Mouse (Mus musculus): ENCODE results near the gene Fgfr2.

Fgfr2 gene

DNA sequence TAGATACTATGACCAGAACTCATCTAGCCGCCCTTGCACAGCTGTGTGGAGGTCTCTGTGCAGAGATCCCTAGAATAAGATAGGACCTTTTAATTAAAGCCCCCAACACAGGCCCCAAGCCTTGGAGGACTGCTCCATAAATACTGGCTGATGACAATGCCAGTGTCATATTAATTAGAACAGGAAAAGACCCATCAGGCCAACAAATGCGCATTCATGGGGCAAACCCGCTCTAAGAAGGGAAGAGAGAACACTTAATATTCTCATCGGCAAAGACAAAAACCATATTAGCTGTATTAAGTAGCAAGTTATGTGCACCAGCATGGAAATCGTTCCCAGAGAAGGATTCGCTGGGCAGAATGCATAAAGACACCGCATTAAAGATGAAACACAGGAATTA lies 1521.0 kb downstream of the Fgfr2 start:
- DNase-seq (ENCODE audit: low spot score) = no peak

DNA sequence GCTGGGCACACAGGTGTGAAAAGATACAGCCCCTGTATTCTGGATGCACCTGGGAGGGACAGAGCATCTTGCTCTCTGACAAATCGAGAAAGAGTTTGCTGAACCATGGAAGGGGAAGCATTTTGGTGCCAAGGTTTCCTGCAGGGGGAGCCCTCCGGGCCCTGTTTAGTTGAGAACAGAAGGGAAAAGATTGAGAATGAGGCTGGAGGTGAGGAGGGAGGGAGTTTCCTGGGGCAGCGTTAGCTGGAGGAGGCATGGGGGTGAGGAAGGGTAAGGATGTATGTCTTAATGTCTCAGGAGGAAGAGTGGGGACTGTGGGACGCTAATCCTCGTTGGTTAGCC lies 1524.7 kb downstream of the Fgfr2 start:
- peak; percentile 44 for DNase-seq (ENCODE audit: low spot score)

DNA sequence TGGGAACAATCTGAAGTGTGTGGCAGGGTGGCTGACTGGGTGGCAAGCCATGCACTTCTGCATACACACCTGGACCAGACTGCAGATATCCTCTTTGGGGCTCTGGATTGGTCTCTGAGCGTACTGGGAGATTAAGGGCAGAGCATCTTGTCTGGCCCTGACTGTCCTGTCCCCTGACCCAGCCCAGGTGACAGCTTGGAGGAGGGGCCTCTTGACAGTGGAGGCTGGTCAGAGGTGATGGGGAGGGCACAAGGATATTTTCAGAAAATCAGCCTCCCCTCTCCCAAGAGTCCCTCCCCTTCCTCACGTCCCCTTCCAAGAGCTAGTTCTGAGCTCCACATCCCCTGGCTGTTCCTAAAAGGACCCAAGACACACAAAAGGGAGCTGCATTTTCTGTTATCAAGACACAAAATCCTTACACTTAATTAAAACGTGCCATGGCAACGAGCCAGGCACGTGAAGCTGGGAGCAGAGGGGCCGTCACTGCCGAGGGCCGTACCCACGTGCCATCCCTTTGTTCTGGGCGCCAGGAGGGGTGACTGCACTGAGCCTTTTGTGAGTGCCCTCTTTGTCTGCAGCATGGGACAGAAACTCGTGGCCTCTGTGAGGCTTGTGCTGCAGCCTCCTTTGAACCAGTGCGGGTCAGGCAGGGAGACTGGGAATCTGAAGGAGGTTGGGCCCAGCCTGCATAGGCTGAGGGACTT lies 1525.2 kb downstream of the Fgfr2 start:
- peak; percentile 22 for DNase-seq (ENCODE audit: low spot score)

DNA sequence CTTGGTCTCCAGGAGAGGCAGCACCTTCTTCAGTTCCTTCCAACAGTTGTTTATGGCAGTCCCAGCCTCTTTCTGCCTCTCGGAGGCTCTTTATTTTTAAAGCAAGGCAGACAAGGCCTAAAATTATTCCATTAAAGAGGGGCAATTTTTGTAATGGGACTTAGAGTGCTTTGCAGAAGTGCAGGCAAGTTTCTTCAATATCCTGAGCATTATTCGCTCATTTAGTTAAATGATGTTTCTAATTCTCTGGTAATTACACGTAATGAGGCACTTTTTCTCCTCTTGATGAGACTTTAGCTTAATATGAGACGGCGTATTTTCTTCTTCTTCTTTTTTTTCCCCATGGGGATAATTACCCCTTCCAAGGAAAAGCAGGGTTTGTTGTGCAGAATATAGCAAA lies 1537.6 kb downstream of the Fgfr2 start:
- DNase-seq (ENCODE audit: low spot score) = no peak

DNA sequence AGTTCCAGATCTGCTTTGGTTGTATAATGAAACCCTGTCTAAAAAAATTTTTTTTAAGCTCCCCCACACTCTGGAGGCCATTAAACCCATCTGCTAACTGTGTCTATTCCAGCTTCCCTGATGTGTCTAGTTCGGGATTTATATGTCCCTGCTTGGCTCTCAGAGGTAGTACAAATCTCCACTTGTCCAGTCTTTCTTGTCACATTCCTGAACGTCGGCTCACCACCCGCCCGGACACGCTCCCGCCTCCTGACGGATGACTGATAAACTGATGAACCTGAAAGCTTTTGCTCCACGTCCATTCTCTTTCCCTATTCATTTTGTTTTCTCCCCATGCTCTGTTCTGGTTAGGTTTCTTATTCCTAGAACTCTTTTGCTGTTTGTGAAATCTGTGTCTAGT lies 1541.0 kb downstream of the Fgfr2 start:
- no peak for DNase-seq (ENCODE audit: low spot score)

DNA sequence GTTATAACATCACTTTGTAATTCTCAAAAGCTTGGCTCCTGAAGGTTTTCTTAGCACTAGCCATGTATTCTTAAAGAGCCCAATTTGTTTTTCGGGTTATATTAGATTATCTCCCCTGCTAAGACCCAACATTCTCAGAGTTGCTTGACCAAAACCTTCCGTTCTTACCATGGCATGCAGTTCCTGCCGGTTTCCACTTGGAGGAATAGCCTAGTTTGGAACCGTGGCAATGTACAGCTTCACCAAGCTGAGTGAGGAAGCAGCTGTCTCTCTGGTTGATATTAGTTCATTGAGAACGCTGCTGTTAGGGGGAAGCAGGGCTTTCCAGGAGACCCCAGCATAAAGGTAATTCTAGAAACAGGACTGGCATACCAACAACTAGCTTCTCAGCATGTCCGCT lies 1547.9 kb downstream of the Fgfr2 start:
- no peak for DNase-seq (ENCODE audit: low spot score)

DNA sequence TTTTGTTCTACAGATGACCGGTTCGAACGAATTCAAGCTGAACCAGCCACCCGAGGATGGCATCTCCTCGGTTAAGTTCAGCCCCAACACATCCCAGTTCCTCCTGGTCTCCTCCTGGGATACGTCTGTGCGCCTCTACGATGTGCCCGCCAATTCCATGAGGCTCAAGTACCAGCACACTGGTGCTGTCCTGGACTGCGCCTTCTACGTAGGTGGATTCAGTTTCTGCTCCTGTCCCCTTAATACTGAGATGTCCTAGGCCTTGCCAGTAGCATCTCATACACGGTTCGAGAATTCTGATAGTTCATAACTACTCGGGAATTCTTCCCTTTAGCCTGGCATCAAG lies 1562.5 kb downstream of the Fgfr2 start:
- DNase-seq (ENCODE audit: low spot score) = no peak

DNA sequence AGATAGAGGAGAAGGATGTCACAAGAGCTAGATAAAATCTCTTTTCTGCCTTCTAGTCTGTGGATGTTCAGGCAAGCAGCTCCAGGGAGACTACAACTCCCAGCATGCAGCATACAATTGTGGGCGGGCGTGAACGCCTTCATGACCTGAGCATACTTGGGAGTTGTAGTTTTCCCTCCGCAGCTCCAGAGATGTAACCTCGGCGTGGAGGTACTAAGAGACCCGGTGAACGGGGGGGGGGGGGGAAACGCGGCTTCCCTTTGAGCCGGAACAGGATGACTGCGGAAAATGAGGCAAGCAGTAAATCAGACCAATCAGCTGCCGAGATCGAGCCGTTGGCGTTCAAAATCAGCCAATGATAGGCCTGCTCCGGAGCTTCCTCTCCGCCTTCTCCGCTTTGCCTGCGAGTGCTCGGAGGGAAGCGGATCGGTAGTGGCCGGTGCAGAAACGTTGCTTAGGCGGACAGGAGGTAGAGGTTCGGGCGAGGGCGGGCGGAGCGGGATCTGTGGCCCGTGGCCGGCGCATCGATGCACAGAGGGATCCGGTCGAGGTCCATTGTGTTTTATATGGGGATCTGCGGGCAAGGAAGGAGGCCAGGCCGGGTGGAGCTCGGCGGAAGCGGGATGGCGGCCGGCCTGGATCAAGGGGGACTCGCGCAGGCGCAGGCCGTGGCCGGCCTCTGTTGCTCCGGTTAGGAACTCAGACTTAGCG lies 1563.0 kb downstream of the Fgfr2 start, which contains the start of gene Bub3:
Bub3 (plus strand) TSS at position 237 of the 711 bp plus-strand sequence.
- peak; percentile 95 for DNase-seq (ENCODE audit: low spot score)

DNA sequence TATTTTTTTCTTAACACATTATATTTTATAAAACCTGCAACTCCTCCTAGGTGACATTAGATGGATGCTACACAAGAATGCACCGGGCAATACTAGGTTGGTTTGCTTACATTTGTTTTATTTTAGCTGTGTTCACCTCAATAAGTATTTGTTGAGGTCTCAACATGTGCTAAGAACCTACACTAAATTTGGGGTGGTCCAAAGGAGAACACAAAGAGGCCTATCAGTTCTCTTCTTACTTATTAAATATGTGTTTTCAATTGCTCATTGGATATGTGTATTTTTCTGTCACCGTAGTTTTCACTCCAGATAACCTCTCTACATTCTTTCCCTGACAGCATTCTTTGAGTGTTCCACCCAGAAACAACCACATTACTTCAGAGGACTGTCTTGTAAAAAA lies 1565.4 kb downstream of the Fgfr2 start:
- no peak for DNase-seq (ENCODE audit: low spot score)

DNA sequence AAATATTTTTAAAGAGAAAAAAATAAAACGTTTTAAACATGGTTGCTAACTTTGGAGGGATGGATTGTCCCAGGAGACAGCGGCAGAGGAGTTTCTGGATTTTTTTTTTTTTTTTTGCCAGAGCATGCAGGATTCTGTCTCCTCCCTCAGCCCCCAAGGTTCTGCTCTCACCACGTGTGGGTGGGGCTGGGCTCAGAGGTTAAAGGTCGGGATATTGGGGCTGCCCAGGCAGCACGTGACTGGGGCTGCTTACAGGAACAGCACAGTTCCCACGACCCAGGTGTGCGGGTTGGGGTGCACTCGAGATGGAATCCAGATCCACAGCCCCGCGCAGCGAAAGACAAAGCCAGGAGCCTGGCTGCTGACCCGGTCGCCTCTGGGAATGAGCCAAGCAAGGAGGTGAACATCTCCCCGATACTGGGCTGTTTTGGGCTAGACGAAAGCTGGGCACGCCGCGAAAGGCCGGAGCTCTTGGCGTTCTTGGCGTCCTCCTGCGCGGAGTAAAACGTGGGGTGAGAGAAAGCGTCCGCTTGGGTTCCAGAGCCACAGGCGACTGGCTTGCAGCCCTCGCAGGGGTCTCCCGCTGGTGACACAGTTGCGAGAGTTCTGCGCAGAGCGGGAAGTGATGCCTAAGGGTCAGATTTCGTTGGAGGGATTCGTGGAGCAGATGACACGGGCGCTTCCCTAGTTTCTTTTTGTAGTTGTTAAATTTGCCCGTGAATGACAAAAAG lies 1566.4 kb downstream of the Fgfr2 start:
- no peak for DNase-seq (ENCODE audit: low spot score)

DNA sequence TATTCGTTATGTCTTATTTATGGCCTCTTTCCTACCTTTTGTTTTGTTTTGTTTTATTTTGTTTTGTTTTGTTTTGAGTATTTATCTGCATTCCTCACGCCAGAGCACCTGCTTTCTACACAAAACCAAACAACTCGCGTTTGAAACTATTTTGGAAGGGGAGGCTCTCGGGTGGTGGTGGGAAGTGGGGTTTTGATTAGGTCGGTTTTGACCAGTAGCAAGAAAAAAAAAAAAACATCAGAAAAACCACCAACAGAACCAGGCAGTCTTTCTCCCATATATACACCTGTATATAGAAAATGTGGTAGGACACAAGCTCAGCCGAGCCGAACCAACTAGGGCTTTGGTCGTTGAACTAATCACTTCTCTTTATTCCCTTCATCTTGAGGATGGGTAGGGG lies 1567.0 kb downstream of the Fgfr2 start:
- DNase-seq (ENCODE audit: low spot score) = no peak

DNA sequence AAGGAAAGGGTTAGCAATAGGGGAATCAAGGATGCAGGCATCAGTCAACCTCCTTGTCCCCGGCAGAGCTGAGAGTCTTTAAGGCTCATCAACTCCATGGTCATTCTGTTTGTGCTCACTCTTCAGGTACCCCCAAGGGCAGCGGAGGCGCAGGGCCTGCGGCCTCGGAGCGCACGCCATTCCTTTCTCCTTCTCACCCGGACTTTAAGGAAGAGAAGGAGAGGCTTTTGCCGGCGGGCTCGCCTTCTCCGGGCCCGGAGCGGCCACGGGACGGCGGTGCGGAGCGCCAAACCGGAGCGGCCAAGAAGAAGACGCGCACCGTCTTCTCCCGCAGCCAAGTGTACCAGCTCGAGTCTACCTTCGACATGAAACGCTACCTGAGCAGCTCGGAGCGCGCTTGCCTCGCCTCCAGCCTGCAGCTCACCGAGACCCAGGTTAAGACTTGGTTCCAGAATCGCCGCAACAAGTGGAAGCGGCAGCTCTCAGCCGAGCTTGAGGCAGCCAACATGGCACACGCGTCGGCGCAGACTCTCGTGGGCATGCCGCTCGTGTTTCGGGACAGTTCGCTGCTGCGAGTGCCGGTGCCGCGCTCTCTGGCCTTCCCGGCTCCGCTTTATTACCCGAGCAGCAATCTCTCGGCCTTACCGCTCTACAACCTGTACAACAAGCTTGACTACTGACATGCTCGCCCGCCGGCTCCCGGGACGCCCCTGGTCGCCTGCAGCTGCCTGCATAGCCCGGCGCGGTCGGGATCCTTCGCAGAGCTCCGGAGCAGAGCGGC lies 1567.7 kb downstream of the Fgfr2 start:
- no peak for DNase-seq (ENCODE audit: low spot score)

DNA sequence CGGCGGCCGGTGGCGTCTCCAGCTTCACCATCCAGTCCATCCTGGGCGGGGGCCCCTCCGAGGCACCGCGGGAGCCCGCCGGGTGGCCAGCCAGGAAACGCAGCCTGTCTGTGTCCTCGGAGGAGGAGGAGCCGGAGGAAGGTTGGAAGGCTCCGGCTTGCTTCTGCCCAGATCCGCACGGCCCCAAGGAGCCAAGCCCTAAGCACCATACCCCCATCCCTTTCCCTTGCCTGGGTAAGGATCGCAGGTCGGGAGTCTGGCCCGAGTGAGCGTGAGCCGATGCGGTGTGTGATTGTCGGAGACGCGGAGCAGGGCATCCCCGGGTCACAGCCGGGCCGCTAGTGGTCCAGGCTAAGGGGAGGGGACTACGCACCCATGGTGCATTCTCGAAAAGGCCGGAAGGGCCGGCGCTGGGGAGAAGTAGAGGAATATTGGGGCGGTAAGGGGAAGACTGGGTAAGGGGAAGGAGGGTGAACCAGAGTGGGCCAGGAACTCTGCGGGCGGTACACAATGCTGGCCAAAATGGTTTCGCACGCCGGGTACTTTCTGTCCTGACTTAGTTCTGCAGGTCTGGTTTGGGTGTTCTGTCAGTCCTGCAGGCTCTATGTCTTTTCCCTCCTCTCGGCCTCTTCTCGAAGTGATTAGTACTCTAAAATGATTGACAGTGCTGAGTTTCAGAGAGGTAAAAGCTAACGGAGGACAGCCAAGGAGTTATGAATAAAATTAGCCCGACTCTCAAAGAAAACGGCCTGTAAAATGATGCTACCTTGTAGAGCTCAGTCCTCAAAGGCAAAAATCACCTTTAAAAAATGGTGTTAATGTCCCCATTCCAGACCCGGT lies 1568.6 kb downstream of the Fgfr2 start:
- DNase-seq (ENCODE audit: low spot score) = no peak

DNA sequence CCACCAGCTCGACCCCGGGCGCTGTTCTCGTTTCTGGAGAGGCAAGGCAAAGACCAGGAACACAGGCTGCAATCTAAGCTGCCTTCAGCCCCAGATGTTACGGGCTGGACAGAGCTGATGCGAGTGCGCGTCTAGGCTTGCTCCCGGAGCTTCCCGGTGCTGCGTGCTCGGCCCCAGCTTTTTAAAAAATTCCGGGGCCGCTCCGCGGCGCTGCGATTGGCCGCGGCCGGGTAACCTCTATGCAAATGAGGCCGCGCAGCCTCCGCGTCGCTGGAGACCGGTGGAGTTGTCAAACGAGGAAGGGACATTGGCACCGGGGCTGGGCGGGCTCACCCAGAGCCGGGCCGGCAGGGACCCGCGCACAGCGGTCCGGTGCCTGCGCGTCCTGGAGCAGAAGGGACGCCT lies 1569.4 kb downstream of the Fgfr2 start:
- no peak for DNase-seq (ENCODE audit: low spot score)

DNA sequence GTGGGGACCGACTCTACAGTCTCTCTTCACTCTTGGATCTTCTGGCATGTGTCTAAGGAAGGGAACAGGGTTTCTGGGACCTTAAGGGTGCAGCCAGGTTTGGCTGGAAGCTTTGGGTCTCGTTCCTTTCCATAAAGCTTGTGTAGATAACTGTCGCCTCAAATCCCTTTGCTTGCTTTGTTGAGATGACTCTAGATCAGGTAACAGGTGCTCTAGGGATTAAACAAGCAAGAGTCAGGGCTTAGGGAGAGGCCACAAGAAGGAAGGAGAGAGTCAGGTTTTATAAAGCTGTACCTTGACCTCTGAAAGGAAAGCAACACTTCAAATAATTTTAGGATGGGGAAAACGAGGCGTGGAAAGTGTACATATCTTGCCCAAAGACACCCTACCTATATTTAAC lies 1570.4 kb downstream of the Fgfr2 start:
- DNase-seq (ENCODE audit: low spot score) = no peak

DNA sequence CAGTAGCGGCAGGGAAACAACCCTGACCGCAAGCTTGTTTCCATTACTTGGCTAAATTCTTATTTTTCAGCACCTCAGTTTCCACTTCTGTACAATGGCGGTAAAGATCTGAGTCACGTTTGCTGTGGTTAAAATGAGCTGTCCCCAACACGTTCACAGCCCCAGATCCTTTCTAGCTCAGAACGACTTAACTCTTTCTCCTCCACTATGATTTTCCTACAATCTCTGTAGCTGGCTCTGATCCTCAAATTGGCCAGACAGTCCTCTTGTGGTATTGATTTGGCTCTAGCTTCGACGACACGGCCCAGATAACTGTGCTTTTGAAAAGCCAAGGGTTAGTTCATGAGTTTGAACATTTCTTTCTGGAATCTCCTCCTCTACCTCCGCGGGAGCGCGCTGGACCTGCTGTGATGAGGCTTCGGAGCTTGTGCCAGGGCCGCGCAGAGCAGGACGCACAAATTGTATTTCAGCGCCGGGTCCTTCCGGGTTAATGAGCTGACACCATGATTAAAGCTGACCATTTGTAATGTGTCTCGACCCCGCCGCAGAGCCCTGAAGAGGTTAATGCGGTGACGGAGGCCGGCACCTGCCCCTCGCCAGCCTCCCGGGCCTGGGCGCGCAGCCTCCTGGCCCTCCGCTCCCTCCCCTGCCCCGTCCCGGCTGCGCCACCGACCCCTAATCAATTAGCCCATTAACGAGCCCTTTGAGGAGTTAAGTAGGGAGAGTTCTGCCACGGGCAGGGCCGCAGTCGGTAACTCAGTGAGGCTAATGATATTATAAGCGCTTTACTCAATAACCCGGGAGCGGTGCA lies 1571.0 kb downstream of the Fgfr2 start:
- no peak for DNase-seq (ENCODE audit: low spot score)

DNA sequence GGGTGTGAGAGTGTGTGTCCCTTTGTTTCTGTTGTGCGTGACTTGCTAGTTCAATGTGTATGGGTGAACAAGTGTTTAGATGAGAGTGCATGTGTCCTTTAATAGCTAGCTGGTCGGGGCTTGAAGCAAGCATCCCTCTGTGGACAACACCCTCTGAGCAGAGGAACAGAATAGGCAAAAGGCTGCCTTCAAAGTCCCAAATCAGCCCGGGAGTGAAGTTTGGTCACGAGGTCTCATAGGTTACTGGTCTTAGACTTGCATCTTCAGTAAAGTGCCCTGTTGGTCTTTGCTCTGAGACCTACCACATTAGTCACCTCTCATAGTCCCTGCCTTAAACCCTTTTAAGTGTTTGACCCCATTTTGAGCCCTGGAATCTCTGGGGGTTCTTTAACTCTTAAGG lies 1571.7 kb downstream of the Fgfr2 start:
- no peak for DNase-seq (ENCODE audit: low spot score)

DNA sequence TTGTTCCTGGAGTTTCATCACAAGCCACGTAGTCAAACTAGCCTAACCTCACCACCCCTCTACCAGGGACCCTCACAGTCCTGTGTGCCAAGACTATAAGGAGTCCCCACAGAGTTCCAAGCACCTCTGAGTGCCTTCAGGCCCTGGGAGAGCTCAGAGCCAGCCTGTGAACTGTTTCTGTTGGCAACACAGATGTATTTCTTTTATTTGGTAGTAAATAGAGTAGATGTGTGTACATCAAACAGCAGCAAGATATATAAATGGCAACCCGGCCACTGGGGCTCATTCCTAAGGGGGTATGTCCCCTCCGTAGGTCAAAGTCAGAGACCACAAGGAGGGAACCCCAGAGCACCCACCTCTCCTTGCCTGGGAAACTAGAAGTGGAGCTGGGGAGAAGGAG lies 1574.7 kb downstream of the Fgfr2 start, which contains the start of gene Hmx2:
Hmx2 (plus strand) TSS at position 301 of the 400 bp plus-strand sequence.
- no peak for DNase-seq (ENCODE audit: low spot score)

DNA sequence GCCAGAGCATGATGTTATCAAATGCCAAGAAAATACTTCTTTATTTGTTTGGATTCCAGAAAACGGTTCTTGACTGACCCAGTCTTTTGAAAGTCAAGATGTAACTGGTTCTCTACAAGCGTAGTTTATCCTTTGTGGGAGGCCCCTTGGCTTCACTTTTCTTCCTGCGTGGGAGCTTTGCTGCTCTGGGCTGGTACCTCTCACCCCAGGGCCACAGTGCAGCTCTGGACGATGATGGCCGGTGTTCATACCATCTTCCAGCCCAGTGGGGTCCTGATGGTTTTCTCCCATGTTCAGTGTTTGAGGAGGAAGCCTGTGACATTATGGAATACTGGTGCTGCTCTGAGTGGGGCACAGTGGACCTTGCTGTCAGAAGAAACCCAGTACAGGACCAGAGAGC lies 1575.7 kb downstream of the Fgfr2 start:
- no peak for DNase-seq (ENCODE audit: low spot score)

DNA sequence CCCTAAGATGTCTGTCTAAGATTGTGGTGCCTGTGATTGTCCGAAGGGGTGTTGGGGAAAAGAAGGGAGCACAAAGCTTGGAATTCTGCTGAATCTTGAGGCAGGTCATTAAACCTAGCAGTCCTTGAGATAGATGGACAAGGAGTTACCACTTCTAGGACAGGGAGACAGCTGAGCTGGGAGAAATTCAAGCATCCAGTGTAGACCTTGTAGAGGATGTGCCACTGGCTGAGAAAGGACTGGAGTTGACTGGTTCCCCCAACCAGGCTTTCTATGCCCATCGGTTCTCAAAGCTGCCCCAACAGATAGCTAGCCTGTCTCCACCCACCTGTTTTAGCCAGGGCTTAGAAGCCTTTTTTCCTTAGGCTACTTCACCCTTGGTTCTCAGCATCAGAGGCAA lies 1576.7 kb downstream of the Fgfr2 start:
- DNase-seq (ENCODE audit: low spot score) = no peak

Data from layer of hippocampus, adult 11-12 months (tissue).